Mouse (Mus musculus) kidney, embryonic 15.5 days (tissue): ENCODE measurements at regions not wholly inside any gene's neighbourhood (a gene's known extent, or its start where the extent isn't known, plus 50 kb on each side); places are given as distances from the start of the nearest gene placed in this dataset.

Experiments
- ATAC-seq: fragments of 200-750 bp; cut with Nextera tagmentation; replicated peaks from 2 replicates; pipeline ENCODE4 v1.8.0; 2017; ENCODE audit warnings: moderate TSS enrichment; ENCODE audit not compliant: low FRiP score
- H3K27ac ChIP-seq: fragments of 300-500 bp; sonication (generic); 2 replicates; pipeline ENCODE4 v1.5.1; 2015; ENCODE audit warnings: mild to moderate bottlenecking, inconsistent platforms
- H3K27me3 ChIP-seq: fragments of 300-500 bp; sonication (generic); 2 replicates; pipeline ENCODE4 v1.6.1; 2015; ENCODE audit warnings: inconsistent platforms
- H3K36me3 ChIP-seq: fragments of 300-500 bp; sonication (generic); 2 replicates; pipeline ENCODE4 v1.6.1; 2015; ENCODE audit warnings: inconsistent platforms
- H3K4me1 ChIP-seq: fragments of 300-500 bp; sonication (generic); 2 replicates; pipeline ENCODE4 v1.6.1; 2015; ENCODE audit warnings: inconsistent platforms
- H3K4me2 ChIP-seq: fragments of 300-500 bp; sonication (generic); 2 replicates; pipeline ENCODE4 v1.6.1; 2015; ENCODE audit warnings: moderate library complexity, mild to moderate bottlenecking, inconsistent platforms
- H3K4me3 ChIP-seq: fragments of 300-500 bp; sonication (generic); replicated peaks from 2 replicates; pipeline ENCODE4 v1.5.1; 2015; ENCODE audit warnings: mild to moderate bottlenecking, inconsistent platforms
- H3K9ac ChIP-seq: fragments of 300-500 bp; sonication (generic); 2 replicates; pipeline ENCODE4 v1.6.1; 2015; ENCODE audit warnings: mild to moderate bottlenecking, inconsistent platforms
- H3K9me3 ChIP-seq: fragments of 300-500 bp; sonication (generic); replicated peaks from 2 replicates; pipeline ENCODE4 v1.6.1; 2016; ENCODE audit warnings: inconsistent platforms
- WGBS: fragments of 180-500 bp; shearing (Covaris S2); methylation state at CpG from one replicate; pipeline ENCODE4 v1.1.7; 2015; ENCODE audit warnings: mixed read lengths; 5-methylcytosine and 5-hydroxymethylcytosine counted together

DNA sequence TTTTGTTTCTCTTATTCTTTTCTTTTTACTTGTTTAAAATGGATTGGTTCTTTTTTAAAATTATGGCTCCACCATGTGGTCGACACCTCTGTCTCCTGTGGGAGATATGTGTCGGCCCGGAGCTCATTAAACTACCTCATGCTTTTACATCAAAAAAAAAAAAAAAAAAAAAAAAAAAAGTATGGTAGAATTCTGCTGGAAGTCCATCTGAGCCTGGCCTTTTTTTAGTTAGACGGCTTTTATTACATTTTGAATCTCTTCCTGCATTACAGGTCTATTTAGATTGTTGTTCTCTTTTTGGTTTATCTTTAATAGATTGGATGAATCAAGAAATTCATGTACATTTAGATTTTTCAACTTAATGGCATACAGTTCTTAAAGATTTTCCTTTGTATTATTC is 350.8 kb upstream of the Ascc3 start:
- ATAC-seq: no peak
- Histone ChIP-seq H3K9me3 (no peaks in the 10 kb centered on the region), H3K4me3 (no peak overlapping the region), H3K27ac (no peak overlapping the region), H3K9ac (no peak overlapping the region), H3K36me3 (no peaks in the 10 kb centered on the region), H3K27me3 (no peaks in the 10 kb centered on the region), H3K4me1 (no peaks in the 10 kb centered on the region), H3K4me2 (no peak overlapping the region)
- 72% methylated on average over 4 of the region's 4 CpGs for WGBS

DNA sequence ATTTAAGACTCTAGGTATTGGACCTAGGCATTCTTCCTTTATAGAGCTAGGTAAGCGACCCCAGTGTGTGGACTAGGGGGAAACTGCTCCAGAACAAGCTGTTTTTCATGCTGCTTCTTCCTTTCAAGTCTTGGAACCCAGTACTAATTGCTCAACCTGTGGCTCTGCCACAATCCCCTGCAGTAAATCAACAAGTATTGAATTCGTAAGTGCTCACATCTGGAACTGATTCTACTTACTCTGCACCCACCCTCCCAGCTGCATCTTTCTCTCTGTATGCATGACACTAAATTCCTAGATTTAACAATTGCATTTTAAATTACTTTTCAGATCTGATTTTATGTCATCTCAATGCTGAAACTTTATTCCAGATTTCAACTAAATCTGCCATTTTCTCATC is 388.9 kb upstream of the Ascc3 start:
- no peak overlapping the region for H3K4me3 ChIP-seq
- no peaks in the 10 kb centered on the region for H3K27me3 ChIP-seq
- H3K27ac ChIP-seq: no peak overlapping the region
- H3K4me1 ChIP-seq: no peaks in the 10 kb centered on the region
- no peaks in the 10 kb centered on the region for H3K9me3 ChIP-seq
- no peak overlapping the region for H3K9ac ChIP-seq
- H3K36me3 ChIP-seq: no peaks in the 10 kb centered on the region
- WGBS: 47% methylated on average over 2 of the region's 2 CpGs
- no peak for ATAC-seq
- H3K4me2 ChIP-seq: no peak overlapping the region

DNA sequence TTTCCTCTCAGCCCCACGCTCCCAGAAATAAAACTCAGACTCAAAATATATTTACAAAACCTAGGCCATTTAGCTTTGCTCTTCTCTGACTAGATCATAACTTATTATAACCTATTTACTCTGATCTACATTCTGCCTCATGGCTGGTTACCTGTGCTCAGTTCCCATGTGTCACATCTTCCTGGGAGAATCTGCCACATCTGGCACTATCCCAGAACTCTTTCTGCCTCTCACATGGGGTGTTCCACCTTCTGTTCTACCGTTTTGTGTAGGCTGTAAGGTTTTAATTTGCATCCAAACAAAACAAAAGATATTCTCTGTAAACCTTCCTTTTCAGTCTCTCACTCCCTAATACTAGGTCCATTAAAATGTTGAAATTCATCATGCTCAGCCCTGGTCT is 390.8 kb upstream of the Ascc3 start:
- Histone ChIP-seq H3K9me3 (no peaks in the 10 kb centered on the region), H3K36me3 (no peaks in the 10 kb centered on the region), H3K9ac (no peak overlapping the region), H3K4me2 (no peak overlapping the region), H3K27ac (no peak overlapping the region), H3K27me3 (no peaks in the 10 kb centered on the region), H3K4me3 (no peak overlapping the region), H3K4me1 (no peaks in the 10 kb centered on the region)
- WGBS: 69% methylated on average over 2 of the region's 2 CpGs
- no peak for ATAC-seq

DNA sequence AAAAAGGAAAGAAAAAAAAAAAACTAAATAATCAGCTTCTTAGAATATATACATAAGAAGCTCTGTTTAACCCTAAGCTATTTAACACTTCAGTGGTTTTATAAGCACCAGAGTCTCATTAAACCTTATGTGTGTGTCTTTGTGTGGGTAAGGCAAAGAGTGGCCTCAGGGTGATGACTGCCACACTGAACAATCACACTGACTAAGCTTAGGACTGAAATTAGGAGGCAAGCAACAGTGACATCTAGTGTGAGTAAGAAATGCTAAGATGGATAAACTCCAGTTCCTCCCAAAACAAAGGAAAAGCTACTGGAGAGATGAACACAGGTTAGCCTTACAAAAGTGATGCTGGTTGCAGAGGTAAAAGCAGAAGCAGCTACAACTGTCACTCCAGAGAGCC is 392.6 kb upstream of the Ascc3 start:
- no peak overlapping the region for H3K27ac ChIP-seq

DNA sequence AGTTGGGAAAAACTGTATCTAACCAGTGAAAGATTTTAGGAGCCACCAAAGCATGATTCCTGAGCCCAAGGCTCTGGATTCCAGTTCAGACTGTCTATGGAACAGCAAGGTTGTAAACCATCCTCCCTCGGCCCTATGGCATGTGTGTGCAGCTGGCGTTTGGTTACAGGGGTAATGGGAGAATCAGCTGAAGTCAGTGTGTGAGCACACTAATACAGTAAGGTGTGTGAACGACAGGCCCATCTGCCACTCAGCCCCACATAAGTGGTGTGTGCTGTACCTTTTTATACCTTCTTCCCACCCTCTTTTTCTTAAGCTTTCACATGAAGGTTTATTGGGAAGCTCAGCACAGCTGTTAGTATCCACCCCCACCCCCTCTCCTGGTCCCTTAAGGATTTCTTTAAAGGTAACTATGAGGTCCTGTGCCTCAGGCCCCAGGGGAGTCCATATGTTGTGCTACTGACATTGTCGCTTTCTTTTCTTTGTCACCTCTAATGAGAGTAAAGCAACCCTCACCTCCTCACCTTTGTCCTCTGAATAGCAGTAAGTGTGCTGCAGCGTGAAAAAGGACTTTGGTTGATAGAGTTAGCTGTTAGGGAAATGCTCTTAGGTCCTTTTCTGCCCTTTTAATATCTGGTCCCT is 394.5 kb upstream of the Ascc3 start:
- Histone ChIP-seq H3K9ac (no peak overlapping the region), H3K27me3 (no peaks in the 10 kb centered on the region), H3K9me3 (no peaks in the 10 kb centered on the region), H3K4me2 (no peak overlapping the region), H3K36me3 (no peaks in the 10 kb centered on the region), H3K27ac (no peak overlapping the region), H3K4me3 (no peak overlapping the region), H3K4me1 (no peaks in the 10 kb centered on the region)
- 54% methylated on average over 5 of the region's 5 CpGs for WGBS
- ATAC-seq: no peak

More for the DNA sequence above, 392.6 kb upstream of the Ascc3 start:
- no peaks in the 10 kb centered on the region for H3K4me1 ChIP-seq
- ATAC-seq: peak; percentile 83
- H3K36me3 ChIP-seq: no peaks in the 10 kb centered on the region
- no peak overlapping the region for H3K4me3 ChIP-seq
- no peaks in the 10 kb centered on the region for H3K27me3 ChIP-seq
- H3K9ac ChIP-seq: no peak overlapping the region
- no peaks in the 10 kb centered on the region for H3K9me3 ChIP-seq
- no peak overlapping the region for H3K4me2 ChIP-seq

DNA sequence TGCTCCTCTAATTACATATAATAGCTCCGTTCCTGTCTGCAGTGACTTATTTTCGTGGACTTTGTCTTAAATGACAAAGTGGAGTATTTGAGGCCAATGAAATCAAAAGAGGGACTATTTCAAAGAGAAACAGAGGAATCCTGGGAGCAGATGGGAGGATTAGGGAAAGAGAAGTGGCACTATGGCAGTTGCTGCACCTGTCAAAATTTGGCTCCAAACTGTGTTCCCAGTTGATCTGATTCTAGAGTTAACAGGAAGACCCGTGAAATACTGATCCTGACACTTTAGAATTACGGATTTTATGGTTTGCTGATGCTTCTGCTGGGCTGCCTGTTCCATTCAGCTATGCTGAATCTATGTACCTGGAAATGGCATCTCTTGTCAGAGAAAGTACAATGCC is 401.7 kb upstream of the Grik2 start:
- no peaks in the 10 kb centered on the region for H3K36me3 ChIP-seq
- H3K9me3 ChIP-seq: no peaks in the 10 kb centered on the region
- no peak overlapping the region for H3K4me2 ChIP-seq
- H3K9ac ChIP-seq: no peak overlapping the region
- no peaks in the 10 kb centered on the region for H3K27me3 ChIP-seq
- H3K4me3 ChIP-seq: no peak overlapping the region
- no peak for ATAC-seq
- H3K27ac ChIP-seq: no peak overlapping the region
- no peaks in the 10 kb centered on the region for H3K4me1 ChIP-seq
- WGBS: 74% methylated on average over 4 of the region's 4 CpGs

DNA sequence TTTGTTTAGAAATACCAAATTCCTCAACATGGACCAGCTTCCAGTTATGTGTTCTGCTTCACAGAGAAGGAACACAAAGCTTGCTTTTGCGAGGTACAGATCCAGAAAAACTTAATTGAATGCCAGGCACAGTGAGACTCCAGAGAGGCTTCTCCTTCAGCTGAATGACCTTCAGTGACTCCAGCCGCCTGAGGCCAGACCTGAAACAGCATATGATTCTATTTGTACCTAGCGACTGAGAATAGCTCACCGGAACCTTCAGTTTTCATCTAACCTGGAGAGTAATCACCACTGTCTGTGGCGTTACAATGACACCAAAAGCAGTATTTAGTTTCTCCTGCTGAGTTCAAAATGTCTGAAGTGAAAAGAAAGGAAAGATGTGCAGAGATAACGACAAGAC is 380.6 kb upstream of the Grik2 start:
- no peak overlapping the region for H3K4me3 ChIP-seq
- no peaks in the 10 kb centered on the region for H3K36me3 ChIP-seq
- no peak for ATAC-seq
- H3K27ac ChIP-seq: no peak overlapping the region
- no peaks in the 10 kb centered on the region for H3K4me1 ChIP-seq
- no peak overlapping the region for H3K9ac ChIP-seq
- no peaks in the 10 kb centered on the region for H3K27me3 ChIP-seq
- H3K9me3 ChIP-seq: no peaks in the 10 kb centered on the region
- H3K4me2 ChIP-seq: no peak overlapping the region
- WGBS: 78% methylated on average over 6 of the region's 6 CpGs

DNA sequence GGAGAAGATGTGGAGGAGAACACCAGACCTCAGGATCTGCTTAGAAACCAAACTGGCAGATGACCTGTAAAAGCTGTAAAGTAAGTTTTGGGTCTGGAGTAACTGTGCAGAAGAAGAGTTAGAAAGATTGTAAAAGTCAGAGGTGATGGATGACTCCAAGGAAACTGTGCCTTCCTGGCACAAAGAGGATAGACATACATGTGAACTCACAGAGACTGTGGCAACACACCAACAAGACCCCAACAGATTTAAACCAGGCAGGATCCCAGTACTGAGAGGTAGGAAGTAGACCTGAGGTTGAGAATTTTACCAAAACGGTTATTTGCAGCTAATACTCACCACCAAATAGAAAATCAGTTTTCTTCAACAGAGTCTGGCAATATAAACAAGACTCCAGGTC is 349.8 kb upstream of the Grik2 start:
- H3K4me1 ChIP-seq: no peaks in the 10 kb centered on the region
- H3K9me3 ChIP-seq: no peaks in the 10 kb centered on the region
- WGBS: 88% methylated on average over 1 of the region's 1 CpGs
- no peaks in the 10 kb centered on the region for H3K27me3 ChIP-seq
- no peak overlapping the region for H3K4me2 ChIP-seq
- H3K4me3 ChIP-seq: no peak overlapping the region
- ATAC-seq: no peak
- no peak overlapping the region for H3K9ac ChIP-seq
- H3K36me3 ChIP-seq: no peaks in the 10 kb centered on the region
- no peak overlapping the region for H3K27ac ChIP-seq

DNA sequence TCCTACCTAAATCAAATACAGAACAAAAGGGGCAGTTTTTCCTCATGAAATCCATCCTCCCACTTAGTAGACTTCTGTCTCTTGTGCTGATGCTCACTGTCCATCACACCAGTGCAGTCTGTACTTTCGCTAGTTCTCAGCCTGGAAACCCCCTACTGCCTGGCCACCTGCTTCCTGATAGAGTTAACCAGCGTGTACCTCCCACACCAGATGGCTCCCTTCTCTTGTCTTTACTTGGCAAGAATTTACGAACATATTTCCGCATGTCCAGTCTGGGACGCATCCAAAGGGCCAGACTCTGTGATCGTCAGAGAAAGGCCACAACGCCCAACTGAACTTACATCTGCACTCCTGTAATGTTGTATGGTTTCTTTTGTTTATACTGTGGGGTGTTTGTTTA is 349.2 kb upstream of the Grik2 start:
- Histone ChIP-seq H3K9ac (no peak overlapping the region), H3K4me2 (no peak overlapping the region), H3K4me1 (no peaks in the 10 kb centered on the region), H3K4me3 (no peak overlapping the region), H3K36me3 (no peaks in the 10 kb centered on the region), H3K27me3 (no peaks in the 10 kb centered on the region), H3K9me3 (no peaks in the 10 kb centered on the region), H3K27ac (no peak overlapping the region)
- whole genome bisulfite sequencing: 20% methylated on average over 7 of the region's 7 CpGs
- 0 out of 2 replicates have a peak, but pooled peaks have one; percentile 29 for ATAC-seq

DNA sequence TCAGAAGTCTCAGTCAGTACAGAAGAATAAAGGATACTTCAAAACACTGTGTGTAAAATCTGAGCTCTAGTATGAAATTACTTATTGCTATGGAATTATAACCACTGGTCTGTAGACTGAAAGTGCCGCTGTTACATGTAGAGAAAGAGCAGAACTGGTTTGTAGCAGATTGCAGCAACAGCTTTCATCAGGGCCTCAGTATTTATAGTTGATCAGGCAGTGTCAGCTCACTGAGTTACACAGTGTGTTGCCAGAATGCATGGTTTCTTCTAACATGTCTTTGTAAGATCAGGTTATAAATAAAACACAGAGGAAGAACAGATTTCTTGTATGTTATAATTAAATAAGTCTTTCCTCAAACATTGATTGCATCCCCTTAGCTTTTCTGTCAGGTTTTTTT is 347.6 kb upstream of the Grik2 start:
- Histone ChIP-seq H3K4me3 (no peak overlapping the region), H3K4me2 (no peak overlapping the region), H3K27me3 (no peaks in the 10 kb centered on the region), H3K4me1 (no peaks in the 10 kb centered on the region), H3K27ac (no peak overlapping the region), H3K36me3 (no peaks in the 10 kb centered on the region), H3K9ac (no peak overlapping the region), H3K9me3 (no peaks in the 10 kb centered on the region)
- ATAC-seq: no peak
- 84% methylated on average over 1 of the region's 1 CpGs for WGBS

DNA sequence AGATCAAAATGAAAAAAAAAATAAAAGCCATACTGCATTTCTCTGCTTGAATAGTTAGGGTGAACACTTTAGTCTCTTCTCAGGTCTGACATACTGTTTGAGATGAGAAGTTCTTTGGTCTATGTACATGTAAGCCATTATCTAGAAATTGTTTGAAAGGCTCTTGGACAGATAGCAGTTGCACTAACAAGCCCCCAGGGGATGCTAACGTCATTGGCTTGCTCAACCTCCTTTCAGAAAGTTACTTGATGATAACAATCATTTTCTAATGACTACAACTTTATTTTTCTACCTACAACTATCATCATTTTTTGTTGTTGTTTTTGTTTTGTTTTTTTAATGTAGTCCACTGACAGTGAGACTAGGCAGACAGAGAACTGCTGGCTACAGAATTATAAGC is 346.9 kb upstream of the Grik2 start:
- 46% methylated on average over 1 of the region's 1 CpGs for WGBS
- ATAC-seq: no peak
- H3K27me3 ChIP-seq: no peaks in the 10 kb centered on the region

More for the DNA sequence above, 346.9 kb upstream of the Grik2 start:
- no peaks in the 10 kb centered on the region for H3K4me1 ChIP-seq
- H3K27ac ChIP-seq: no peak overlapping the region
- H3K9me3 ChIP-seq: no peaks in the 10 kb centered on the region
- H3K4me2 ChIP-seq: no peak overlapping the region
- no peak overlapping the region for H3K9ac ChIP-seq
- no peaks in the 10 kb centered on the region for H3K36me3 ChIP-seq
- no peak overlapping the region for H3K4me3 ChIP-seq
